Mouse (Mus musculus) stomach, postnatal 0 days (tissue): ENCODE results near the gene Efcab6.
A peak's percentile ranks its signal among the peaks of the same experiment; 100 is the strongest.

Experiments used
- CTCF ChIP-seq: IDR thresholded peaks from 2 replicates; pipeline ENCODE4 v1.5.1; 2016; ENCODE audit warnings: antibody characterized with exemption, low read depth, mild to moderate bottlenecking, moderate library complexity
- EP300 ChIP-seq: optimal IDR thresholded peaks from 2 replicates; pipeline ENCODE3; 2016; ENCODE audit warnings: antibody characterized with exemption

DNA sequence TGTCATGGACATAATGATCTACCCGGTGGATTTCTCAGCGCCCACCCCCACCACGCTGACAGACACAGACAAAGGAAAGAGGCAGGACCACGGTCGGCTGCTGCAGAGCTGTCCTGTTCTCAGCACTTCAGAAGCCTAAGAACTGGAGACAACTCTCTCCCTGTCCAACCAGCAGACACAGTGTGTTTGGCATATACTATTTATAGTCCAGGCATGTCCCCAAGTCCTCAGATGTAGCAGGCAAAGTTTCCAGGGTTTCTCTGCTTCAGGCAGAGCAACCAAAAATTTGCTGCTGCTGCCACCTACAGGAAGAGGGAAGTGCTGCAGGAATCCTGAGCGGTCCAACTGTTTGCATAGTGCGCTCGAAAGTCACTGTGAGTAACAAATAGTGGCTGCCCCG lies 11.3 kb downstream of the Efcab6 start:
- TF ChIP-seq EP300 = no peak
- TF ChIP-seq CTCF = peak; percentile 94
